Comparison of ENCODE assay signal across 8 mouse cellular contexts in the genomic region with DNA sequence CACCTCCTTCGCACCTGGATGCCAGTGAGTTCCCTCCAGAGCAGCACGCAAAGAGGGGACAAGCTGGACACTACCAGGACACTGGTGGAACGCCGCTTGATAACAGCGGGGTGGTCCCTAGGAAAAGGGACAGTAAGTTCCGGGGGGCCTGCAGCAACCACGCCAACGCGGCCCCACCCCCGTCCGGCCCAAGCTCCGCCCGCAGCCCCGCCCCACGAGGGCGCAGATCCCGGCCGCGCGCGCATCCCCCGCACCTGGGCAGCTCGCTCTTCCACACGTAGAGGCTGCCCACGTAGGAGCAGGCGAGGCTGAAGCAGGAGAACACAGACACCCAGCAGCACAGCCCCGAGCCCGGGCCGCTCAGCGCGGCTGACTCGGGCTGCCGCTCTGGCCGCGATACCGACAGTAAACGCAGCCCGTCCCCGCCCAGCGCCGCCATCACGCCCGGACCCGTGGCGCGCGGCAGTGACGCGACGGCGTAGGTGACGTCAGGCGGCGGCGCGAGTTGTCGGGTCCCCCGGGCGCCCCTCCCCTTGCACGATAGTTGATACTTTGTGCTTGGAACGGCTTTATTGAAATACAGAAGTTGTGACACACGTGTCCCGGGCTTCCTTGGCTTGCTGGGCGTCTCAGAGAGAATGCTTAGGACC. TPM values are rescaled to one million over a fixed set of nuclear protein-coding genes. Genes with fewer than 3 reads are reported as not detected.
DNase-seq lines count a peak whose midpoint lies in the region; ATAC-seq lines count a peak whose summit lies in the region.

A gene (minus strand): TSS at position 463 of the 650 bp plus-strand sequence.

- H3K4me2 ChIP-seq in hindbrain, embryonic 14.5 days (replicated peaks) = peak within 1 kb of the TSS; percentile 81

- H3K36me3 ChIP-seq in hindbrain, embryonic 14.5 days (replicated peaks; ENCODE audit: control insufficient read depth, insufficient read depth) = peaks cover 39% of the 10 kb centered on the region

- no peaks in the 10 kb centered on the region for H3K9me3 ChIP-seq in hindbrain, embryonic 14.5 days (ENCODE audit: control insufficient read depth, low read length)

- ATAC-seq in hindbrain, embryonic 14.5 days (ENCODE audit: low FRiP score) = peak; percentile 89

- H3K9ac ChIP-seq in hindbrain, embryonic 14.5 days = peak within 1 kb of the TSS; percentile 84

- under 1% methylated on average over 64 of the region's 64 CpGs for WGBS in hindbrain, embryonic 14.5 days

- peak within 1 kb of the TSS; percentile 51 for H3K4me3 ChIP-seq in hindbrain, embryonic 14.5 days (replicated peaks; ENCODE audit: low read length)

- H3K27me3 ChIP-seq in hindbrain, embryonic 14.5 days (ENCODE audit: control insufficient read depth, insufficient read depth, low read length) = no peaks in the 10 kb centered on the region

- H3K27ac ChIP-seq in hindbrain, embryonic 14.5 days = peak within 1 kb of the TSS; percentile 89

- H3K4me1 ChIP-seq in hindbrain, embryonic 14.5 days (replicated peaks; ENCODE audit: control insufficient read depth, insufficient read depth, low read length) = peaks cover 23% of the 10 kb centered on the region

- DNase-seq in T-cell, adult 2 months (ENCODE audit: low spot score) = peak; percentile 90
- DNase-seq in cerebellum, postnatal 25 days = peak; percentile 94 to 96
- DNase-seq in frontal cortex, postnatal 36 days (ENCODE audit: low spot score in 2 of 2) = peak; percentile 88 to 92
- peak; percentile 95 for DNase-seq in hindbrain, embryonic 14.5 days (ENCODE audit: low spot score)
- peak; percentile 89 to 92 for DNase-seq in layer of hippocampus, postnatal 36 days
- DNase-seq in lung, postnatal 36 days = peak; percentile 93
- DNase-seq in retina, embryonic 14.5 days (ENCODE audit: low spot score) = peak; percentile 90
- peak; percentile 89 to 90 for DNase-seq in thymus, postnatal 36 days

RNA-seq across cellular contexts. Expression of the gene that starts here (rescaled TPM):
- 47.0 and 53.3 TPM in 2 replicates for polyA plus RNA-seq in hindbrain, embryonic 14.5 days (2014; fragmentation: Nextera tagmentation; extraction: Ambion mirVana)
- total RNA-seq in layer of hippocampus, postnatal 36 days (2021) = 10 to 100 TPM; 23.9 to 26.0 TPM

Comparison
In these comparisons a context has a peak if more than half of its experiments do, and no peak if none do; other contexts are left out.
1. Peak in every context shown above with its lines: DNase-seq, ATAC-seq, H3K4me3 ChIP-seq and H3K27ac ChIP-seq.